Mouse (Mus musculus): ENCODE results near the gene Endov.
A peak's percentile ranks its signal among the peaks of the same experiment; 100 is the strongest.

The Endov gene

DNA sequence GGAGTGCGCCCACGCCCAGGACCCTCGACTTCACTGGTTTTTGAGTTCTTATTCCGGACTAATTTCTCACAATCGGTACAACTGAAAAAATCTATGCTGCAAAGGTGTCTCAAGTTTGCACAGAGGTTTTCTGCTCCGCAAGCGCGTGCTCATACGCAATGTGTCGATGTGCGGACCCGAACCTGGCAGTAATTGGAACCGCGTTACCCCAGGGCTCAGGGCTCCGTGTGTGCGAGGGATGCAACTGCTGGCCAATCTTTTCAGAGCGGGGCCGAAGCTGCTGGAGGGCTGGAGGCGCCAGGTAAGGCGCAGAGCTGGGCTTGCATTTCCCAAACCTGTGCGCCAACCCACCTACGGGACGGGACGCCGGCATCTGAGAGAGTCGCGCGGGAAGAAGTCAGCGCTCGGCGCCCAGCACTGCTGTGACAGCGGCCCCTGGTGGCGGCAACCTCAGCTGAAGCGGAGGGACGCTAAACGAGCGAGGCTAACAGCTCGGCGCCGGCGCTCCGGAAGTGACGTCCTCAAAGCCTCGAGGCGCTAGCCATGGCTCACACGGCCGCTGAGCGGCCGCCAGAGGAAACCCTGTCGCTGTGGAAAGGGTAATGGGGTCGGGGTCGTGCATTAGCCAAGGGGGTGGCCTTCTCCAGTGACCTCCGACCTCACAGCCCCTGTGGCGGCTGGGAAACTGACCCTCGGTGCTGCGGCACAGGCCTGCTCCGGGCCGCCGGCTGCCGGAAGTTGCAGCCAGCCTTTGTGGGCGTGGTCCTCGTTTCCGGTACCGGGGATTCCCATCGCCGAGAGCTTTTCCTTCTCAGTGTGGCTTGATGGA lies at the start of gene Endov:
Gene Endov (plus strand): TSS at position 487 of the 829 bp plus-strand sequence.
- DNase-seq = peak; percentile 96

- DNase-seq = no peak
These were observed 48.9 kb upstream of the Endov start for GRCm38 (mm10) chr11:119442199-119442598.

DNA sequence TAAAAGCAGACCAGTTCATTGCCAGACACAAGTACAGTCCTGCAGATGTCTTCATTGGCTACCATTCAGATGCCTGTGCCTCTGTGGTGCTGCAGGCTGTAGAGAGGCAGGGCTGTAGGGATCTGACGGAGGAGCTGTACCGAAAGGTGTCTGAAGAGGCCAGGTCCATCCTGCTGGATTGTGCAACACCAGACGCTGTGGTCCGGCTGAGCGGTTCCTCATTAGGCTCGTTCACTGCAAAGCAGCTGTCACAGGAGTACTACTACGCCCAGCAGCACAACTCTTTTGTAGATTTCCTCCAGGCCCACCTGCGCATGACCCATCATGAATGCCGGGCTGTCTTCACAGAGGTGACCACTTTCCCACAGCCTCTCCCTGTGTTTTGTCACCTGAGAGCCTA lies 47.7 kb upstream of the Endov start:
- DNase-seq = no peak

GRCm38 (mm10) chr11:119456097-119456496 lies 35.0 kb upstream of the Endov start:
- no peak for DNase-seq

DNA sequence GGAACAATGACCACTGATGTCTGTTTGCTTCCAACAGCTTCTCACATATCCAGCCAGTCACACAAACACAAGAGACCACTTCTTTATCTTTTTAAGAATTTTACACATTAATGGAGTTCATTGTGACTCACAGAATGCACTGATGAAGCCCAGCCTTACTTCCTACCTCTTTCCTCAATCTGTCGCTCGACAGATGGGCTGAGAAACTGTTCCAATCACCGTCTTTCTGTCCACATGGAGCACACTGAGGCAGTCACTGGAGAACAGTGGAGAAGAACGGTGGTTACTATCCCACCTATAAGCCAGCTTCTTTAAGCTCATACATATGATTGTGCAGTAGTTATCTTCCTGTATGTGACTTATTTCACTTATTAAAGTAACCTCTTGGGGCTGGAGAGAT lies 13.3 kb upstream of the Endov start:
- DNase-seq = peak; percentile 31

DNA sequence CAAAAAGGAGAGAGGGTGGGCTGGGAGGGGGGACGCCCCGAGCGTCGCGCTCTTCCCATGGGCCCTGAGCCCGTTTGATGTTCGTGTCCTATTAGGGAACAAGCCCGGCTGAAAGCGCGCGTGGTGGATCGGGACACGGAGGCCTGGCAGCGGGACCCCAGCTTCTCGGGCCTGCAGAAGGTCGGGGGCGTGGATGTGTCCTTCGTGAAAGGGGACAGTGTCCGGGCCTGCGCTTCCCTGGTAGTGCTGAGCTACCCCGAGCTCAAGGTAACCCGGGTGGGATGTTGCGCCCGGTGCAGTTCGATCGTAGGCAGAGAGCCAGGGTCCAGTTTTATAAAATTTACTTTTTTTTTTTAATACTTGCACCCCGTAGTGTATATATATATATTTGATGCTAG lies 542 bp downstream of the Endov start:
- DNase-seq = no peak

DNA sequence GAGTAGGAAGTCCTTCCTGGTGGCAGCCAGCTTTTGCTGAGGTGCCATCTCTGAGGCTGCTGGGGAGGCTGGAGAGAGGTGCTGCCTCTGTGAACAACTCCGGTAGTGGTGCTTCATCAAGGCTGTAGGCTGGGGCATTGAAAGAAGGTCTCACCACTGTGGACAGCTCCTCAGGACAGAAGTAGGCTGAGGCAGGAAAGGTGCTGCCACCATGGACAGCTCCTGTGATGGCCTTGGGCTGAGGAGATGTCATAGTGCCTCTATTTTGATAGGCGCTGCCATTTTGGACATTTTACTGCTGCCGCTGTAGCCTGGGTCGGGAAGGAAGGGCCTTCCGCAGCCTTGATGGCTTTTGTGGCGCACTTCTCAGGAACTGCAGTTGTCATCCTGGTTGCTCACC lies 1.7 kb downstream of the Endov start:
- DNase-seq = no peak

DNA sequence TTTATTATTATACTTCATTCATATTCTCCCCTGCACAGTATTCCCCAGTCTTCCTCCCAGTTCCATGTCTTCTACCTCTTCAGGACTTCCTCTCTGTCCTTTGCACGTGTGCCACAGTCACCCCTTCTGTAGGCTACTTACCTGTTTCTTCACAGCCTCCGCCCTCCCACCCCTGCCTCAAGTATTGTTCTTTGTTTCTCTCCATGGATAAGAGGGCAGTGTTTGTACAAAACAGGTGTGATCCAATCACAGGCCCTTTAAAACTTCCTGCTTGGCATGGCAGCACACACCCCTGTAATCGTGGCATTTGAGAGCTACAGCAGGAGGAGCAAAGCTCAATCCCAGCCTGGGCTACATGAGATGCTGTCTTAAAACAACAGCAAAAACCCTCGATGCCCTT lies 2.4 kb downstream of the Endov start:
- no peak for DNase-seq

DNA sequence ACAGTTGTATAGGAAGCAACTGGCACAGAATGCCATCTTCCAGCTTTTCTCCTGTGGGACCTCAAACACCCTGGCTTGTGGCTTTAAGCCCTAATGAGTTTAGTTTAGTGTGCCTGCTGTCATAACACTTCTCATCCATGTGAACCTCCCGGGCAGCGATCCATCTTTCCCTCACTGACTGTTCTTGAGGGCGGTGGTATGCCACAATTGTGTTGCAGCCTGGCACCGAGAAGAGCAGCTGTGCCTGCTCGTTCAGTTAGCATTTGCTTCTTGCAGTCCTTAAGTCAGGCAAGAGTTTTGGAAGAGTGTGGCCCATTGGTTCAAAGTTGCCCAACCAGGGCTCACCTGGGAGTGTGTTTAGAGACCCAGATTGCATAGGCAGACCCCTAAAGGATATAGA lies 5.0 kb downstream of the Endov start:
- peak; percentile 87 for DNase-seq

GRCm38 (mm10) chr11:119497451-119497850 lies 6.3 kb downstream of the Endov start:
- DNase-seq = no peak

- DNase-seq = no peak
These were observed 8.2 kb downstream of the Endov start for GRCm38 (mm10) chr11:119499297-119499696.

DNA sequence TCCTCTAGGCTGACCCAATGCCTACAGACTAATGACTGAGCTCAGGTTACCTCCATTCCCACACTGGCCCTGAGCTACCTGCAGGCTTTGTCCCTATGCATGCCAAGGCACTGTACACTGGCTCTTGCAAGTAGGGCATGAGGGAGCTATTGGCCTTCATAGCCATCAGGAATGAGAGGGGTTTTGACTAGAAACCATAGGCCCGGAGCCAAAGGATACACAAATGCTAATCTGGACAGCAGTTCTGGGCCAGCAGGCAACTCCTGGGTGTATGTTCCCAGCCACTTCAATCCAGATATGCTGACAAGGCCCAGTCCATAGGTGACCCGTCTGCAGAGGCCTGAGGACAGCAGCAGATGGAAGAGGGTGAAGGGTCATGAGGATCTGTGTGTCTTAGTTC lies 8.9 kb downstream of the Endov start:
- no peak for DNase-seq

DNA sequence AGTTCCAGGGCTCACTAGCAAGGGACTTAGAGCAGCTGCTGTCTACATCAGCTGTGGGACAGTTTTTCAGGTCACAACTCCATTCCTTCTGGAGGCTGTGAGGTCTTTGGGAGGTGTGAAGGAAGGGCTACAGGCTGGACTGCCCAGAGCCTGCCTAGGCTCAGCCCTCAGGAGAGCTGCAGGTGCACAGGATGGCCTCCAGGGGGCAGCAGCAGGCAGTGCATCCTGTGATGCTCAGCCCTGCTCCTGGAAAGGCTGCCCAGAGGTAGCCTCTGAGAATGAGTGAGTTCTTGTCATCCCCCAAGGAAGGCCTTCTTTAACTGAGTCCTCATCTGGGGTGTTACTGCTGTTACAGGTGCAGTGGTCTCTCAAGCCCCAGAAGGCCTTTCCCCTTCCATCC lies 12.5 kb downstream of the Endov start:
- DNase-seq = peak; percentile 45

DNA sequence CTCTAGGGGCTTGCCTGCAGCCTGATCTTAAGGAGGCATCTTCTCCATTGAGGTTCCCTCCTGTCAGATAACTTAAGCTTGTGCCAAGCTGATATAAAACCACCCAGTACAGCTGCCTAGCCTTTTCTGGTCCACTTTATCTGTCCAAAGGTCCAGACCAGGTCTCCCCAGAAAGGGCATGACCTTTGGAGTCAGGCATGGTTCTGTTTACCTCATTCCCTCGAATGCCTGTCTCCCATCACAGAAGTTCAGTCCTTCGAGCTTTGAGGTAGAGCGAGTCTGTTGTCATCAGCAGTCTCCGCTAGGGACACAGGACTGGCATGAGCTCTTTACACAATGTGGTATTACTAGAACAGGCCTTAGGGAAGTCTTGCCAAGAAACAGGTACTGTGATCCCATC lies 15.2 kb downstream of the Endov start:
- no peak for DNase-seq

DNA sequence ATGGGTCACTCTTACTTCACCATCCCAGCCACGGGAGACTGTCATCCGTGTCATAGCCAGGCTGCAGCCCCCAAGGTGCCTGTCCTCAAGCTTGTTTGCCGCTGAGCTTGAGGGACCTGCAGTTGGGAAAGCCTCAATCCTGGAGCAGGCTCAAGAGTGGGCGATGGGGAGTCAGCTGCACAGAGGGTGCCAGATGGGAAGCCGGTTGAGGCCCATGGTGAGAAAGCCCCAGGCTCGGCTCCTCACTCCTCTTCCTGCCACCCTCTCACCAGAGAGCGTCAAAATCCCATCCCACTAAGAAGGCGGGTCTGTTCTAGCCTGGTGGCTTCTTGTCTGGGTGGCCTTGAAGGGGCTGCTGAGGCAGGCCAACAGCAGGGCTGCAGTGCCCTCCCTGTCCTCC lies 16.6 kb downstream of the Endov start:
- peak; percentile 85 for DNase-seq

DNA sequence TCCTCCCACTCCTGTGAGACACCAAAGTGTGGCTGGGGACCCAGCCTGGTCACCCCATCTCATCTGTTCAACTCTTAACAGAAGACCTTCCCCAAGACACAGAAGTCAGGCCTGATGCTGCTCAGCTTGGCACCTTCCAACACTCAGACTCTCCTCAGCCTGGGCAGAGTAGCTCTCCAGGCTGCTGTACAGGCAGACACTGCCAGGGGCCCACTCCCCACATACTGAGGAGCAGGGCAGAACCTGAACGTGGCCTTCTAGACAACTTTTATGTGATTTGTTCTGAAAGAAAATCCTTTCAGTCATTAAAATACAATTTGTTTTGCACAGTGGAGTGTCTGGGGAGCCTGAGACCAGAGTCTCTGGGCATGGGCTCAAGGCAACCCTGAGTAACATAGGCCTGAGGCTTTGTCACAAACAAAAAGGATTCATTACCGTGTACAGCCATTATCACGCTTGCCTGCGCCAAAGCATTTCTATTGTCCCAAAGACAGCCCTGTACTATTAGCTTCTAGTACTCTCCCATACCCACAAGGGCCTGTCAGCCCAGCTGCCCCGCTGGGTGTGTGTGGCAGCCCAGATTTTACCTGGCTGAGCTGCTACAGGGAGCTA lies 18.1 kb downstream of the Endov start:
- DNase-seq = no peak

- no peak for DNase-seq
These were observed 22.0 kb downstream of the Endov start for GRCm38 (mm10) chr11:119513038-119513659.

DNA sequence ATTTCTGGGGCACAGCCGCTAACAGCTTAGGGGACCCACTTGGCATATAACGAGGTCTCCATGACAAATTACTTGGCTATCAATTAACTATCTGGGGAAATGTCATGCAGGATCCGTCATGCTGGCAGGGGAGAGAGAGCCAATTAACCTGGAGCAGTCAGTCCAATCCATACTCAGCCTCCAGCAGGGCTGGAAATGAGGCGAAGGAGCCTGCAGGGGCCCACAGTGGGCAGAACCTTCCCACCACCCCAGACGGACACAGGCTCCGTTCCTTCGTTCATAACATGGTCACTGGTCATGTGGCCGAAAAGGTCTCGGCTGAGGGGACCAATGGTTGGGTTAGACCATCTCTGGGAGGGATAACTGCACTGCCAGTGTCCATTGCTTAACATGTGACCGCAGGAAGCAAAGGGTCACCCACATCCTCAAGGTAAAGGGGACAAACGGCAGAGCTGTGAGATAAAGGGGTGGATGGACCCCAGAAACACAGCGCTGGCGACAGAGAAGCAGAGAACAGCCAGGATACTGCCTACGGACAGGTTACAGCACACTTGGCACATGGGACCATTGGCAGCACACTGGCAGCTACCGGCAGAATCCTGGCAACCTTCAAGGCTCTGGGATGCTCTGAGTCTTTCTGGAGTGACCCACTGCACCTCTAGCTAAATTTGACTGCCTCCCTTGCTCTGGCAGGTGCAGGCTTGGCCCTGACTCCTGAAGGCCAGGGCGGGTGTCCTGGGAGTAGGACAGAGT lies 23.1 kb downstream of the Endov start:
- no peak for DNase-seq

- DNase-seq = peak; percentile 89
These were observed 24.0 kb downstream of the Endov start for GRCm38 (mm10) chr11:119514967-119515636.

GRCm38 (mm10) chr11:119515823-119516676 lies 24.9 kb downstream of the Endov start:
- peak; percentile 88 for DNase-seq

DNA sequence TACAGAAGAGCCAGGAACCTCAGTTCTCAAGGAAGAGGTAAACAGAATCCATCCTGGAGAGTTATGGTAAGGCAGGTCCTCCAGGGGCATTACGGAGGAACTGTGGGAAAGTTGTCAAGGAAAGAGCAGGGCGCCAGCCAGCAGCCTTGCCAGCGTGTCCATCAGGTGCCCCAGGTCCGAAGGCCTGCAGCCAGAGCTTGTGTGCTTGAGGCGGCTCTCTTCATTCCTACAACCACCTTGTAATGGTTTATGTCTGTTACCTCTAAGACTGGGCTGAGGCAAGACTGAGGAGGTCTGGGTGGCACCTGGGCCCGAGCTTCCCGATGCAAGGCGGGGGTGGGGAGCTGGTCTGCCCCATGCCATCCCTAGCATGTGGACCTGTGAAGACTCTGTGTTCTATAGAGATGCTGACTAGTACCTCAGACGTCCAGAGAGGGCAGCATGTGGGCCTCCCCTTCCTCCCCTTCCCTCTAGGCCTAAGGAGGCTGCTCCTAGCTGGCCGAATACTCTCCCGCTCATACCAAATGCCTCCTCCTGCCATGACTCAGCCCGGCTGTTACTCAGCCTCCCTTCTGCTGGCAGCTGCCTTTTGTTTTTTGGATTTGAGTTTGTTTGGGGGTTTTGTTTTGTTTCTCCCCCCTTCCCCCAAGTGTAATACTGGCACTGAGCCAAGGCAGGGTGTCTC lies 25.7 kb downstream of the Endov start:
- DNase-seq = peak; percentile 72
